Mouse (Mus musculus) forebrain, embryonic 11.5 days (tissue): ENCODE measurements at regions not wholly inside any gene's neighbourhood (a gene's known extent, or its start where the extent isn't known, plus 50 kb on each side); places are given as distances from the start of the nearest gene placed in this dataset.

ENCODE experiments used
- ATAC-seq: fragments of 200-750 bp; cut with Nextera tagmentation; replicated peaks from 2 replicates; pipeline ENCODE4 v1.8.0; 2017; ENCODE audit warnings: moderate TSS enrichment; ENCODE audit not compliant: low FRiP score
- DNase-seq: peaks from one replicate; pipeline ENCODE4 v3.0.0-alpha.2; 2017; ENCODE audit warnings: low spot score
- H3K27ac ChIP-seq: fragments of 300-500 bp; sonication (generic); 2 replicates; pipeline ENCODE4 v1.5.1; 2014; ENCODE audit warnings: low read depth, low read length
- H3K27me3 ChIP-seq: fragments of 300-500 bp; sonication (generic); 2 replicates; pipeline ENCODE4 v1.6.1; 2014; ENCODE audit warnings: mild to moderate bottlenecking, low read length, mixed read lengths; ENCODE audit not compliant: control insufficient read depth, insufficient read depth
- H3K36me3 ChIP-seq: fragments of 300-500 bp; sonication (generic); 2 replicates; pipeline ENCODE4 v1.6.1; 2014; ENCODE audit warnings: mild to moderate bottlenecking, low read length, moderate library complexity, mixed read lengths; ENCODE audit not compliant: control insufficient read depth, insufficient read depth
- H3K4me1 ChIP-seq: fragments of 300-500 bp; sonication (generic); replicated peaks from 2 replicates; pipeline ENCODE4 v1.6.1; 2014; ENCODE audit warnings: low read length, mixed read lengths; ENCODE audit not compliant: control insufficient read depth, insufficient read depth
- H3K4me2 ChIP-seq: fragments of 300-500 bp; sonication (generic); 2 replicates; pipeline ENCODE4 v1.6.1; 2014; ENCODE audit warnings: low read depth, mild to moderate bottlenecking, low read length, moderate library complexity, mixed read lengths; ENCODE audit not compliant: severe bottlenecking
- H3K4me3 ChIP-seq: fragments of 300-500 bp; sonication (generic); 2 replicates; pipeline ENCODE4 v1.5.1; 2014; ENCODE audit warnings: low read depth, low read length
- H3K9ac ChIP-seq: fragments of 300-500 bp; sonication (generic); 2 replicates; pipeline ENCODE4 v1.6.1; 2014; ENCODE audit warnings: low read length
- H3K9me3 ChIP-seq: fragments of 300-500 bp; sonication (generic); 2 replicates; pipeline ENCODE4 v1.6.1; 2016; ENCODE audit warnings: low read length, mixed read lengths; ENCODE audit not compliant: control insufficient read depth
- WGBS: fragments of 180-500 bp; shearing (Covaris S2); extraction: QIAGEN DNeasy Blood & Tissue Kit; methylation state at CpG from one replicate; pipeline ENCODE4 v1.1.7; 2014; 5-methylcytosine and 5-hydroxymethylcytosine counted together

DNA sequence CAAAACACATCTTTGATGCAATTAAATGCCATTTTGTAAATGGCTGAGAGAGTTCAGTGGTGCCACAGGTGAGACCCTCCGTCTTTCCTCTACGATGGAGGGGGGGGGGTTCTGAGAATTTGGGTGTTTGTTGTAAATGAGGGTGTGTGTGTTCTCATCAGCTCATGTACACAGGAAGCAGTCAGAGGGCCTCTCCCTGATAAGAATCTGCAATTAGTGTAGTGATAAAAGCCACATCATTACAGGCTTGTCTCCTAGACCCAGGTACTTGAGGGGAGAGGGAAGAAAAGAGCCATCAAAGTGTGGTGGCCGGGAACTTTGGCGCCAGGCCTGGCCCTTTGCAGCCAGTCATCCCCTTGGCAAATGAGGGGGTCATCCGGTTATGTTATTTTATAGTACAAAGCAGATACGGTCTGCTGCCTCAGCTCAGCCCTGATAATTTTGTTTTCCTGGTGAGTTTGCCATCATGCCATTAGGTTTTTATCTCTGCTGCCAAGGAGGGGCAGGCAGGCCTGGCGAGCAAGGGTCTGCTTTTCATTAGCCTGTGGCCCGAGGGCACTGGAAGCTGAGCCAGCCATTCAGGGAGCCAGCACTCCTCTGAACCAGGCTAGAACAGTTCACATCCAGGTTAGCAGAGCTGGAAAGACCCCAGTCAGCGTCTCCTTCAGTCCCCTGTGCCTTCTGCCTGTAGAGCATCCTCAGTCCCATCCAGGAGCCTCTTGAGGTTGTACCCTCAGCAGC lies 59.7 kb downstream of the H2al1j start:
- Histone ChIP-seq H3K36me3 (no peaks in the 10 kb centered on the region), H3K4me2 (no peak overlapping the region), H3K4me3 (no peak overlapping the region), H3K27ac (no peak overlapping the region), H3K9me3 (no peaks in the 10 kb centered on the region), H3K9ac (no peak overlapping the region), H3K27me3 (no peaks in the 10 kb centered on the region; the same call in 1 of the 2 replicates), H3K4me1 (no peaks in the 10 kb centered on the region)
- DNase-seq (no peak), ATAC-seq (no peak)
- 67% methylated on average over 9 of the region's 9 CpGs for WGBS

DNA sequence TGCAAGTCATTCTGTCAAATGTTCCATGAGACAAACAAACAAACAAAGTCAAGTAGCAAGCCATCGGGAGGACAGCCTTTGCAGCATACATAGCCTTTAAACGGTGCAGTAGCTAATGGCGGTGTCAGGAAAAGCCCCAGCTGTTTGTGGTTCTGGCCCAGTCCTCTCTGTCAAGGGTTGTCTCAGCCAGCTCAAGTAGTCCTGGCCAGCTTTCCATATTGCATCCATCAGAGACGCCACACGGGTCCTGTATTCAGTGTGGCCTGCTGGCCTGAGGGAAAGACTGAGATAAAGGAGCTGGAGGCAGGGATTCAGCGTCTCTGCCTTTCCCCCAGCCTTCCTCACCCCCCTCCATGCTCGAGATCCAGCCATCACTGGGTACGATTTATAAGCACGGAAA lies 61.2 kb downstream of the H2al1j start:
- H3K4me3 ChIP-seq, result no peak overlapping the region
- H3K9ac ChIP-seq, result no peak overlapping the region
- 68% methylated on average over 9 of the region's 9 CpGs for WGBS
- H3K36me3 ChIP-seq, result no peaks in the 10 kb centered on the region
- H3K27ac ChIP-seq, result no peak overlapping the region
- H3K9me3 ChIP-seq, result no peaks in the 10 kb centered on the region
- H3K27me3 ChIP-seq, result no peaks in the 10 kb centered on the region; the same call in 1 of the 2 replicates
- no peak for DNase-seq
- H3K4me1 ChIP-seq, result no peaks in the 10 kb centered on the region
- no peak overlapping the region for H3K4me2 ChIP-seq
- ATAC-seq, result no peak

DNA sequence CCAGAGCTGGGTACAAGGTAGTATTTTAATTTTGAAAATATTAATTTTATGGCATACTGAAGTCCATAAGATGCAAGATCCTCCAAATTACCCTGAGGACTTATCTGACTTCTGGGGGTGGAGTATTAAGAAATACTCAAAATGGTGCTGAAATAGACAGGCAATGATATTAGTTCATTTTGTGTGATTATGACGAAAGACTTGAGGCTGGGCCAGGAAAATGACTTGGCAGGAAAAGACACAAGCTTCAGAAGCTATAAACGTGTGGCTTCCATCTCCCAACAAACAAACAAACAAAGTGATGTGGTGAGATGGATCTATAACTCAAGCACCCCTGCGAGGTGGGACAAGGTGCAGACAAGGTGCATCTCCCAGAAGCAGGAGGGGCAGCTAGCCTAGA lies 72.8 kb downstream of the H2al1j start:
- H3K36me3 ChIP-seq, result no peaks in the 10 kb centered on the region
- H3K9me3 ChIP-seq, result no peaks in the 10 kb centered on the region
- H3K9ac ChIP-seq, result no peak overlapping the region
- no peaks in the 10 kb centered on the region for H3K4me1 ChIP-seq
- no peak overlapping the region for H3K4me3 ChIP-seq
- no peak overlapping the region for H3K4me2 ChIP-seq
- DNase-seq (no peak), ATAC-seq (no peak)
- H3K27me3 ChIP-seq, result no peaks in the 10 kb centered on the region
- H3K27ac ChIP-seq, result no peak overlapping the region
- 88% methylated on average over 3 of the region's 3 CpGs for WGBS

DNA sequence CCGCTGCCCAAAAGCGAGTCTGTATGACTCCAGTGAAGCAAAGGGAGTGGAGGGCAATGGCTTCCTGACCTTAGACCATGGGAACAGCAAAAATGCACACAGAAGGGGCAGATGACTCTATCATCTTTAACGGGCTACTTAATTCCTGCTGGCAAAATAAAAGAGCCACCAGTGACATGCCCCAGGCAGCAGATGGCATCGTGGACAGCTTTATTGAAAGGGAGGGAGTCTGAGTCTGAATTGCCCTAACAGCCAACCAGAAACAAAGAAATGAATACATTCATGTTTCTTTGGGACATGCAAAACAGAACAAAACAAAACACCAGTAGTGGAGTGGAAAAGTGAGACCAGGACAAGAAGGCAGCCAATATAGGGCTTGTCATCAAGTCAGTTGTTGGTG lies 76.7 kb downstream of the H2al1j start:
- Histone ChIP-seq H3K4me1 (no peaks in the 10 kb centered on the region), H3K27ac (no peak overlapping the region), H3K9ac (no peak overlapping the region), H3K27me3 (no peaks in the 10 kb centered on the region; the same call in 1 of the 2 replicates), H3K36me3 (no peaks in the 10 kb centered on the region), H3K4me2 (no peak overlapping the region), H3K4me3 (no peak overlapping the region), H3K9me3 (no peaks in the 10 kb centered on the region)
- no peak for DNase-seq
- ATAC-seq, result no peak
- WGBS, result 68% methylated on average over 4 of the region's 4 CpGs

DNA sequence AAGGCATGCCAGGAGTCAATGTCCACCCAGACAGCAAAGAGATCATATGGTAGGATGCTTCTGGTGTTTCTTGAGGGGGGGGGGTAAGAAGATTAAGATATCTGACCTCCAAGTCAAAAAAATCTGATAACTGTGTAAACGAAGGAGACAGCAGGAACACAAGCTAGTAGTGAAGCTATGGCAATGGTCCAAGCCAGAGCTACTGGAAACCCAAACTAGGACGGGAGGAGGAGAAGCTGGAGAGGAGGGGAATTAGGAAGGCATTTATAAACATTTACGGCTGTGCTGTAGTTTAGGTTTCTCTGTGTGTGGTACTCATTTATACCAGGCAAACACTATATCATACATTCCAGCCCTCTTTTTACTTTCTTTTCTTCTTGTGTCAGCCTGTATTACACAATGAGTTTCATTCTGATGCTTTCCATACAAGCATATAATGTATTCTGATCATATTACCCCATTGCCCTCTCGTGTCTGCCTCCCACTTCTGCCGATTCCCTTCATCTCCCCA lies 84.7 kb downstream of the H2al1j start:
- Histone ChIP-seq H3K4me3 (no peak overlapping the region), H3K4me1 (0 out of 2 replicates have a peak, but pooled peaks cover 2% of the 10 kb centered on the region), H3K27me3 (peaks cover 2% of the 10 kb centered on the region; the same call in 1 of the 2 replicates), H3K9ac (no peak overlapping the region), H3K36me3 (no peaks in the 10 kb centered on the region), H3K9me3 (no peaks in the 10 kb centered on the region), H3K4me2 (no peak overlapping the region), H3K27ac (no peak overlapping the region)
- ATAC-seq (no peak), DNase-seq (no peak)
- 87% methylated on average over 5 of the region's 5 CpGs for WGBS

DNA sequence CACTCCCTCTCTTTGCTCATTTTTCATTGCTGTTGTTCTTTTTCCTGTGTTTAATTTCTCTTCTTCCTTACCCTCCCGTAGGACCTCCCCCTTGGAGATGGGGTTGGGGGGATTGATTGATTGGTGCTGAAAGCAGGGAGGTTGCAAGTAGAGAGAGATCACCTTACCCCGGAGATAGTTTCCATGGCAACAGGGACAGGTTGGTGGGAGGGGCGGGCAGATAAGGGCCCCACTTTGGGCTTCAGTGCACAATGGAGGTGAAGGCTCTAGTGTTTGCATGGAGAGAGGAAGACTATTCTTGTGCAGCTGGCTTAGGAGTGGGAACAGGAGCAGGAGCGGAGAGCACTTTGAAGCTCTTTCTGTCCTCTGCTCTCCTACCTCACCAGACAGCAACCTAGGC lies 88.0 kb downstream of the H2al1j start:
- Histone ChIP-seq H3K9me3 (no peaks in the 10 kb centered on the region), H3K27ac (no peak overlapping the region), H3K4me2 (no peak overlapping the region), H3K36me3 (no peaks in the 10 kb centered on the region), H3K4me3 (no peak overlapping the region), H3K4me1 (0 out of 2 replicates have a peak, but pooled peaks cover 2% of the 10 kb centered on the region), H3K9ac (no peak overlapping the region), H3K27me3 (peaks cover 5% of the 10 kb centered on the region; the same call in 1 of the 2 replicates)
- no peak for DNase-seq
- no peak for ATAC-seq
- 37% methylated on average over 4 of the region's 4 CpGs for WGBS

DNA sequence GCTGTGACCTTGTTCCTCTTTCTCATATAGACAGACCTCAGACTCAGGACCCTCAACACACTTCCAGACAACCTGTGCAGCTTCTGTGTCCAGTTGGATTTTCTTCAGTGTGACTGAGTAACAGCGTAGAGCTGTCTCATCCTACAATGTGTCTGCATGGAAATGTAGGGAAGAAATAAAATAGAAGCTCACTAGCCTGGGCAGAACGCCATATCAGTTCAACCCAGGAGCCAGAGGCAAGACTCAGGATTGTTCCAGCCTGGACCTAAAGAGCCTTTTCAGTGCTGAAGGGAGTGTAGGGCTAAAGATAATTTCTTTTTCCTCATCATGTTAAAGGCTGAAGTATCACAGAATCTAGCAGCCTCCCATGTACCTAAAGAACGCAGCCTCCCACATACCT lies 88.9 kb downstream of the H2al1j start:
- Histone ChIP-seq H3K4me1 (0 out of 2 replicates have a peak, but pooled peaks cover 2% of the 10 kb centered on the region), H3K9me3 (no peaks in the 10 kb centered on the region), H3K27ac (no peak overlapping the region), H3K27me3 (peaks cover 4% of the 10 kb centered on the region; the same call in 1 of the 2 replicates), H3K36me3 (no peaks in the 10 kb centered on the region), H3K4me2 (no peak overlapping the region), H3K4me3 (no peak overlapping the region), H3K9ac (no peak overlapping the region)
- DNase-seq (no peak), ATAC-seq (no peak)
- WGBS, result 90% methylated on average over 3 of the region's 3 CpGs

DNA sequence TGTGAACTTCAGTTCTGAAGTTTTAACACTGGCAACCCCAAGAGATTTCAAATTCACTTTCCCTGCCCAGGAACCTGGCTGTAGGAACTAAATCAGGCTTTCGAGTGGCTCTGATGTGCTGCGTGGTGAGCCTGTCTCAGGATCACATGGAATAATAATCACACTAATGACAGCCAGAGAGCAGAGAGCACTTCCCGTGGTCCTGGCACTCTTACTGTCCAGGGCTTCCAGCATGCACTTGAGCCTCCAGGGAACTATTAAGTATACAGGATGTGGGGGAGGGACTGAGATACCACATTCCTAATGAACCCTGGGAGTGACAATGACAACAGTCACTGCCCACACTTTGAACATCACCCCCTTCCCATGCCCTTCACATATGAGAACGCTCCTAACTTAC lies 90.2 kb downstream of the H2al1j start:
- Histone ChIP-seq H3K27ac (no peak overlapping the region), H3K9me3 (no peaks in the 10 kb centered on the region), H3K4me1 (0 out of 2 replicates have a peak, but pooled peaks cover 2% of the 10 kb centered on the region), H3K36me3 (no peaks in the 10 kb centered on the region), H3K4me3 (no peak overlapping the region), H3K9ac (no peak overlapping the region), H3K27me3 (peaks cover 3% of the 10 kb centered on the region; the same call in 1 of the 2 replicates), H3K4me2 (no peak overlapping the region)
- 63% methylated on average over 4 of the region's 4 CpGs for WGBS
- ATAC-seq (no peak), DNase-seq (no peak)

DNA sequence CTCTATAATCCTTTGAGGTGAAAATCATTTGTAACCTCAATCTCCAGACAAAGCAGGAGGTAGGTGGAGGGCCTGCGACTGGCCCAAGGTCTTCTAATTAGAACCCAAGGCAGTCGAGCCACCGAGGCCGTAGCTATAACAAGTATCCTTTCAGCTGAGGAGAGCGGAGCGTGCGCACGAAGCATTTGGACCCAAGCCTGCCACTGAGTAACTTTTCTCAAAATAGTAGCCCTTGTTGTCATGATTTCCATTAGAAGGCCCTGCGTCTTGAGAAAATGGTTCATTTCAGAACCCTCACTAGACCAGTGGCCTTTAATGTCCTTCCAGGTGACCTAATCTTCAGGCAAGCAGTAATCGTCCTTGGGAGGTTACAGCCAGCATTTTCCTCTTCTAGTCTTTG lies 90.6 kb downstream of the H2al1j start:
- H3K4me2 ChIP-seq, result no peak overlapping the region
- H3K4me1 ChIP-seq, result 0 out of 2 replicates have a peak, but pooled peaks cover 2% of the 10 kb centered on the region
- H3K36me3 ChIP-seq, result no peaks in the 10 kb centered on the region
- no peak overlapping the region for H3K27ac ChIP-seq
- no peak overlapping the region for H3K4me3 ChIP-seq
- H3K9ac ChIP-seq, result no peak overlapping the region
- no peaks in the 10 kb centered on the region for H3K9me3 ChIP-seq
- peaks cover 3% of the 10 kb centered on the region; the same call in 1 of the 2 replicates for H3K27me3 ChIP-seq
- no peak for DNase-seq
- no peak for ATAC-seq
- WGBS, result 79% methylated on average over 10 of the region's 10 CpGs
